Mouse (Mus musculus): ENCODE measurements around the gene Cox7a1. TPM values are rescaled to one million over a fixed set of nuclear protein-coding genes. Genes with fewer than 3 reads are reported as not detected.
"Not testable (repeated sequence)": the region's sequence is repeated elsewhere in the genome, so short reads cannot be mapped to it uniquely, and the experiment has no call there.

Gene Cox7a1
- polyA plus RNA-seq (2017; shearing (Covaris generic)) = 1 to 10 TPM; 2.3 to 3.5 (median 3.3) TPM

DNA sequence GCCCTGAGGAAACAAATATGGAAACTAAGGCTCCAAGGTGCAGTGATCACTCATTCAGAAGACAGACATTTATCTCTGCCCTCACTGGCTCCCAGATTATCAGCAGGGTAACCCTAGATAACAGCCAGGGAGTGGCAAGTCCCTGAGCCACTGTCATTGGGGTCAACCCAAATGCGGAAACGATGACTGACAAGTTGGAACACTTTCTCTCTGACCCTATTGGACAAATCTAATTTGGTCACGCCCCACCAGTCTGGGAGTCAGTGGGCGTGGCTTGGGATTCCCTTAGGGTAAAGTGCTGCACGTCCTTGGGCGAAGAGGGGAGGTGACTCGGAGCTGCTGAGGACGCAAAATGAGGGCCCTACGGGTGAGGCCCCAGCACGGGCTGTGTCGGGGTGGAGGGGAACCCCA lies at the start of gene Cox7a1:
Gene Cox7a1 (plus strand): TSS at position 266 of the 411 bp plus-strand sequence.
- peak; percentile 78 for ATAC-seq

DNA sequence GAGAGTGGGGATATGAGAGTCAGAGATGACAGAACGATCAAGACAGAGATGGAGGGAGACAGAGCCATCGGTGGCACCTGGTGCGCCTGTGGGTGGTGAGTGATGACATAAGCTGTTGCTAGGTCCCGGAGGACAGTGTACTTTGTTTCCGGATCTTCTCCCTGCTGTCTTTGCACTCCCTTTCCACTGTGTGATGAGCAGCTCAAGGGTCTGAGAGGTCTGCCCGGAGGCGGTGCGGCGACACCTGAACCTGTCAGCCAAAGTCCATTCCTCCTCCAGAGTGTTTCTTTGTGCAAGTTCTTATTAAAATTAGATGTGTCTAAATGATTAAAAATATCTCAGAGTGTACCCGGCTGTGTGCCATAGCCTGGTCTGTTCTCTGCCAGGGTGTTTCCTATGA lies 47.1 kb upstream of the Cox7a1 start:
- ATAC-seq = no peak

- no peak for ATAC-seq
Observed at GRCm38 (mm10) chr7:30143170-30143554, 40.8 kb upstream of the Cox7a1 start.

DNA sequence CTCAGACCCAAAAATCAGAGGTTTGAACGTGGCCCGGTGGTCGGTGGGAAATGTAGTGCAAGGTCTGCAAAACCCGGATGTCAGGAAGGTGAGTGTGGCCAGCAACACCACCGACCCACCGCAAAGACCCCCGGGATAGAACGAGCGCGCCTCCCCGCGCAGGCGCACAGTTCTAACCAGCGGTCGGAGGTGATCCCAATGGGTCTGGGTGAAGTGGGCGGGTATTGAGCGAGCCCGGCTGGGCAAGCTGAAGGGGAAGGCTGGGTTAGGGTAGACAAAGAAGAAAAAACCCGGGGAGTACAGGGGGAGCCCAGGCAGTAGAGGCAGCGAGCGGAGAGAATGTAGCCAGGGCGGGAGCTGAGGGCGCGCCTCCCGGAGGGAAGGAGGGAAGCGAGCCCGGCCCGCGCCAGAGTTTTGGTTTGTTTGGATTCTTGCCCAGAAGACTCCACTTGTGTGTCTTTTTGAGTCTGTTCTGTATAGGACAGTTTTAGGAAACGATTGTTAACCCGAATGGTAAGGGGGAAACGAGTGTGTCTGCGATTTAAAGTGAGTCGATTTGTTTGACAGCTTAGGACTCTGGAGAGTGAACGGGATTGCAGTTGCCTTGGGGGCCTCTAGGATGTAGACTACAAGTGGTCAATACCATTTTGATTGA lies 40.3 kb upstream of the Cox7a1 start:
- no peak for ATAC-seq

DNA sequence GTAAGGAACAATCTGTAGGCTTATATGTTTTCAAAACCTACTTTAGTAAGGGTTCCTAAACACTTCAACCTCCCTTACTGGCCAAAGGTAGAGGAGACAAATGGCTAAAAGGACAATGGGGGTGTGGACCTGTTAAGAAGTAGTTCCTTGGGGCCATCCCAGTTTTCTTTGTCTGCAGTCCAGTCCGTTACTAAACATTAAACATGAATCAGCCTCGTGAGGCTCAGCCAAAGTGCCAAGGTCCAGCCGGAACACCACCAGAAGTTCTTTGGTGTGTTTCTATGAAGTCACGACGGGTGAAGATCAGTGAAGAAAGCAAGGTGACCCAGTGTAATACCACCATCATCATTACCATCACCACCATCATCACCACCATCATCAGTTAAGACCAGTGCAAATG lies 36.9 kb upstream of the Cox7a1 start:
- ATAC-seq = no peak

GRCm38 (mm10) chr7:30154040-30154439 lies 29.9 kb upstream of the Cox7a1 start:
- no peak for ATAC-seq

- ATAC-seq = no peak
Observed at GRCm38 (mm10) chr7:30155507-30155906, 28.4 kb upstream of the Cox7a1 start.

DNA sequence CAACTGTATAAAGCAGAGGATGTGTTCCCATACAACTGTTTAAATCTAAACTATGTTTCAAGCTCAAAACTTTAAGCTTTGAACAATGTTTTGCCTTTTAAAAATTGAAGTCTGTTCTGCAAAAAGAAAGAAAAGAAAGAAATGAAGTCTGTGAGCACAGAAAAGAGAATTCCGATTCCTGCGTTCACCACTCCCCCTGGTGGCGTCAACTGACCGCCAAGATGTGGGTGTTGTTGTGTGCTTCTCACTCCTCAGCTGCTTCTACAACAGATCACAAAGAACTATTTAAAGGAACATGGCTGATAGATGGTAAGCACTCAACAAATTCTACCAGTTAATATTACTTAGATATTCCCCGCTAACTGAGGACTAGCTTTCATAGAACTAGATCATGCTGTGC lies 20.8 kb upstream of the Cox7a1 start:
- no peak for ATAC-seq

- ATAC-seq = no peak
Observed at GRCm38 (mm10) chr7:30164745-30165144, 19.2 kb upstream of the Cox7a1 start.

- ATAC-seq = peak; percentile 45
Observed at GRCm38 (mm10) chr7:30168914-30169582, 14.9 kb upstream of the Cox7a1 start.

DNA sequence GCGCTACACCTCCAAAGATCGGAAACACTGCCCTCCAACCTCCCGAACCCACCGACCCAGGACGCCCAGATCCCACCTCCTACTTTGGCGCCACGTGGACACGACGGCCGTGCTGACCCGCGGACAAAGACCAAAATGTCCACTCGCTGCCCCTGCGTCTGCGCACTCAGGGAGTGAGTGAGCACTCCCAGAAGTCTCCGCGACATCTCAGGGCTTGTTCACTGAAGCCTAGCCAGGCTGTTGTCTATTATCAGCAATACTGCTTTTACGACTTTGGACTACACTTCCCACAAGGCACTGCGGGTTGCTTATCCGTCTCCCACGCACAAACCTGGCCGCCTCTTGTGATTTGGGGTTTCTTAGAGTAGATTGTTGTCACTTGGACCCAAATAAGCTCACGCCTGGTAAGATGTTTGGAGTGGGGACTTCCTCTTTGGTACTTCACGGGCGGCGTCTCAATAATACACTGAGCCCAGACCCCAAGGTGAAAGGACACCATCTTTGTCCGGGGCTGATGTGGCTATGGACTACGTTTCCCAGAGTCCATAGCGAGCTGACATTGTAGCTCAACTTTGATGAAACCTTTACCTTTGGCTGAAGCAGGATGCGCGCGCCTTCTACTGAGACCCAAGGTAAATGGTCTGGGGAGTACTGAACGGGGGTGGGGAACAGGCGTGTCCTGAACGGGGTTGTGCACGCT lies 14.2 kb upstream of the Cox7a1 start, which contains the start of gene Zfp146:
Gene Zfp146 (minus strand): TSS at position 168 of the 700 bp plus-strand sequence.
- ATAC-seq = peak; percentile 93

DNA sequence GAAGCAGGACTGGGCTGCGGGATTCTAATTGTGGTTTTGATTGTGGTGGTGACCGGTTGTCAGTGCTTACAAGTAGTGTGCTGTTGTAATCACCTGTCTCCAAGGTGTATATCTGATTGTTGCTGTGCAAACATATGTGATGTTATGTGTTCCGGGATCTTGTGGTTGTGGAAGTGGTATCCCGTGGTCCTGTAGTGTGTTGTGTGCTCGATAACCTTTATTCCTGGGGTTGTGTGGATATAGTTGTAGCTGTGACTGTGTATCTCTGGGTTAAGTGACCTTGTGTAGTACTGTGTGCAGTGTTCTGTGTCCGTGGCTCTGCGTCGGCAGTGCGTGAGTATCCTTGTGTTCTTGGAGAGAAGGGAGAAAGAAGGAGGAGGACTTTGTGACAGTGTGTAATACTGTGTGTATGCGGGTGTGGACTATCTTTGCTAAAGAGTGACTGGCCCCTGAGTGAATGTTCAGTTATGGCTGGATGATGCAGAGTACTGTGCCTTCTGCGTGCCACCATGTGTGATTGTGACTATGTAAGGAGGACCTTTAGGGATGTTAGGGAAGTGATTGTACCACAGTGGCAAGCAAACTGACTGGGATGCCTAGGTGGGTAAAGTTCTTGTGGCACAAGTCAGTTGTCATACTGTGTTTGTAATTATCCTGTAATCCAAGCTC lies 13.5 kb upstream of the Cox7a1 start:
- ATAC-seq = no peak

- ATAC-seq = no peak
Observed at GRCm38 (mm10) chr7:30176474-30176873, 7.5 kb upstream of the Cox7a1 start.

DNA sequence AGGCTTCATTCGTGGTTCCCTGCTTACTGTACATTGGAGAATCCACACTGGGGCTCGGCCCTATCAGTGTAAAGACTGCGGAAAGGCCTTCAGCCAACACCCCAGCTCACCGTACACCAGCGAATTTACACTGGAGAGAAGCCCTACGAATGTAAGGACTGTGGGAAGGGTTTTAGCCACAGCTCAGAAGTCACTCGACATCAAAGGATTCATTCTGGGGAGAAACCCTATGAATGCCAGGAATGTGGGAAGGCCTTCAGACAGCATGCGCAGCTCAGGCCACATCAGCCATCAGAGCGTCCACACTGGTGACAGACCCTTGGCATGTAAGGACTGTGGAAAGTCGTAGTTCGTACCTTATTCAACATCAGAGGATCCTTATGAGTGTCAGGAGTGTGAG lies 5.7 kb upstream of the Cox7a1 start:
- ATAC-seq = no peak

GRCm38 (mm10) chr7:30181308-30181707 lies 2.6 kb upstream of the Cox7a1 start:
- peak; percentile 68 for ATAC-seq

DNA sequence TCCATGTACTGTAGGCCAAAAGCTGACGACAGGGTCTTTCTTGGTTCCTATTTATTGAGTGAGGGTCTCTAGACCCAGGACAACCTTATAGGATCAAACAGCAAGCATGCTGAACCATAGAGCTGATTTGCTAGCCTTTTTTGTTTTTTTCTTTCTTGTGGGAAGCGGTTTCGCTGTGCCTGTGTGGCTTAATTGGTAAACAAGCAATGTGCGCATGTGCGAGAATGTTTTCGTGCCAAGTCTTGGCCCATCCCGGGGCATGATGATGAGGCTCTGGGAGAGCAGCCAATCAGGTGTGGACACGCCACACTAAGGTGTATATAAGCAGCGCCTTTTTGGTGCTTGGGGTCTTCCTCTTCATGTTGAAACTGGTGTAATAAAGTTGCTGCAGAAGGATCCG lies 2.0 kb upstream of the Cox7a1 start:
- not testable (repeated sequence) for ATAC-seq

- not testable (repeated sequence) for ATAC-seq
Observed at GRCm38 (mm10) chr7:30183189-30183588, 755 bp upstream of the Cox7a1 start.

- ATAC-seq = no peak
Observed at GRCm38 (mm10) chr7:30184641-30185348, 851 bp downstream of the Cox7a1 start.

GRCm38 (mm10) chr7:30188344-30189115 lies 4.6 kb downstream of the Cox7a1 start:
- ATAC-seq = no peak

- ATAC-seq = no peak
Observed at GRCm38 (mm10) chr7:30189116-30189491, 5.2 kb downstream of the Cox7a1 start.

DNA sequence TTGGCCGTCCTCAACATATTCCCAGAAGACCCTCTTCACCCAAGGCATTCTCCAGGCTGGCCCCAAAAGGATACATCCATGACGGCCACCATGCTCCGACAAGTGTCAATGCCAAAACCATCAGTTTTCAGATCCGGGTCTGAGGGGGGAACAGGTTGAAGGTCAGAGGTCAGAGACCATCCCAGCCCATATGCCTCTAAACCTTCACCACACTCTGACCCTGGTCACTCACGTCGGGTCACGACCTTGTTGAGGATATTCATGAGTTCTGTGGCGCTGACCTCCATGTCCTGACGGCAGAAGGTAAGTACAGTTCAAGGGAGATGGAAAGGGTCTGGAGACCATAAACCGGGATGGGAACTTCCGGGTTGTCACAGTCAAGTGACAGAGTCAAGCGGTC lies 8.1 kb downstream of the Cox7a1 start:
- ATAC-seq = no peak

GRCm38 (mm10) chr7:30193013-30193412 lies 9.1 kb downstream of the Cox7a1 start:
- no peak for ATAC-seq
